ENCODE assay signal across 8 mouse cellular contexts in the genomic region with DNA sequence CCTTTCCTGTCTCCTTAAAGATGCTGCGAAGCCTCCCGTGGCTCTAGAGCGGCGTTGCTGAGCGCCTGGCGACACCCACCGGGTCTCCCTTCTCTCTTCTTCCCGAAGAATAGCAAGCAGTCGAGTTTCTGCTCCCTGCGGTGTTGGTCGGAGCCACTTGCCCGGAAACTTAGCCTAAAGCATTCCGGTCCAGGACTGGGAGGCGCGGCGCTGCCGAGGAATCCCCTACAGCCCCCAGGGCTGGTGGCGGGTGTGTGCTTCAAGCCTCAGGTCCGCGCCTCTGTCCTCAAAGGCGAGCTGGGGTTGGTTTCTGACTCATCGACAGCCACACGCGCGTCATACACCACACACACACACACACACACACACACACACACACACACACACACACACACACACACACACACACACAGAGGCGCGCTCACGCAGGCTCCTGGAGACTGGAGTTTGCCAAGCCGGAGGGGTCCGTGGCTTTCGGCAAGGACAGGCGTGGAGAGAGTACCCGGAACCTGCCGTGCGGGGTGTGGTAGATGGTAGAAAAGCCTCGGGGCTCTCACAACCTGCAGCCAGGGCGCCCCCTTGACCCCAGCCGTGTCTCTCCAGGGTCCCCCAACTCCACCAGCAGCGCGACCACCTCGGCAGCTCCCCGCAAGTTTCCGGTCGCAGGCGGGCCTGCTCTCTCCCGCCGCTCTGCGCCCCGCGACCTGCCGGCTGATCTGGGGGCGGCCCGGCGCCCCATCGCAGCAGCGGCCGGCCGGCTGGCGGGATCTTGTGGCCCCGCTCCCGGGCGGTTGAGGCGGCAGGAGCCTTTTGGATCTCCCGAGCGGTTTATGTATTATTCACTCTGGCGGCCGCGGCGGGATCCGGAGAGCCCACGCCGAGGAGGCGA.
A peak's percentile ranks its signal among the peaks of the same experiment; 100 is the strongest.
DNase-seq lines count a peak whose midpoint lies in the region; ATAC-seq and TF ChIP-seq lines count a peak whose summit lies in the region.

No protein-coding gene starts in this region.

- H3K79me2 ChIP-seq in macrophage (ENCODE audit: inconsistent target) = no peaks in the 10 kb centered on the region

- peaks cover 21% of the 10 kb centered on the region; the same call in 1 of the 2 replicates for H3K27me3 ChIP-seq in heart, embryonic 14.5 days (ENCODE audit: control insufficient read depth, insufficient read depth, low read length)

- H3K27ac ChIP-seq in heart, embryonic 14.5 days (replicated peaks in 1 of 2; ENCODE audit: control insufficient read depth in 1 of 2, insufficient read depth in 1 of 2, low read depth in 2 of 2, low read length in 2 of 2) = no peak overlapping the region
- H3K27ac ChIP-seq in layer of hippocampus, adult 2 months = peak overlapping the region; percentile 84
- no peak overlapping the region for H3K27ac ChIP-seq in macrophage

- peak; percentile 38 for DNase-seq in urinary bladder, adult 2 months (ENCODE audit: low spot score)
- no peak for DNase-seq in urinary bladder, postnatal 10 days (ENCODE audit: low spot score)
- peak in 1 of 2 experiments; percentile 32 for DNase-seq in layer of hippocampus, adult 2 months (ENCODE audit: low spot score in 2 of 2)
- peak; percentile 53 for DNase-seq in right cerebral cortex, postnatal 14 days
- no peak for DNase-seq in MN1 (ENCODE audit: low spot score)

- WGBS in heart, embryonic 14.5 days = under 1% methylated on average over 63 of the region's 73 CpGs
- WGBS in macrophage (ENCODE audit: missing documents) = under 1% methylated on average over 73 of the region's 73 CpGs

- peak overlapping the region; percentile 100 for H3K4me2 ChIP-seq in heart, embryonic 14.5 days (ENCODE audit: low read length)

- no peaks in the 10 kb centered on the region for H3K9me3 ChIP-seq in heart, embryonic 14.5 days (ENCODE audit: control insufficient read depth, low read length)

- TF ChIP-seq CTCF in layer of hippocampus, adult 2 months (conservative IDR thresholded peaks at IDR 0.05) = no peak

- peak overlapping the region; percentile 81 to 82 for H3K4me3 ChIP-seq in heart, embryonic 14.5 days (ENCODE audit: control insufficient read depth in 1 of 2, insufficient read depth in 1 of 2, low read depth in 1 of 2, low read length in 2 of 2)
- peak overlapping the region; percentile 79 for H3K4me3 ChIP-seq in layer of hippocampus, adult 2 months
- peak overlapping the region; percentile 5; the same call in 1 of the 2 replicates for H3K4me3 ChIP-seq in macrophage (ENCODE audit: inconsistent target)

- no peaks in the 10 kb centered on the region for H3K36me3 ChIP-seq in heart, embryonic 14.5 days (ENCODE audit: control insufficient read depth, insufficient read depth, low read length)
- no peaks in the 10 kb centered on the region for H3K36me3 ChIP-seq in macrophage (ENCODE audit: inconsistent target)

- peaks cover 8 to 14% of the 10 kb centered on the region in 2 experiments; a peak in 2 of 4 replicates for H3K4me1 ChIP-seq in heart, embryonic 14.5 days (ENCODE audit: control insufficient read depth in 2 of 2, insufficient read depth in 2 of 2, low read length in 2 of 2)

- peak overlapping the region; percentile 78 for H3K9ac ChIP-seq in heart, embryonic 14.5 days (ENCODE audit: low read length)

- peak; percentile 8; the same call in 1 of the 2 replicates for ATAC-seq in common myeloid progenitor, adult 5-6 weeks (replicated peaks; ENCODE audit: low read depth, poor library complexity, severe bottlenecking)
- no peak for ATAC-seq in heart, embryonic 14.5 days (ENCODE audit: insufficient number of reproducible peaks, insufficient read depth, low FRiP score, low read depth)

Comparison
In these comparisons a context has a peak if more than half of its experiments do, and no peak if none do; other contexts are left out.
1. DNase-seq: peak in urinary bladder, adult 2 months (single experiment) and right cerebral cortex, postnatal 14 days (single experiment); none in urinary bladder, postnatal 10 days (single experiment) and MN1 (single experiment).
2. H3K4me3 ChIP-seq: peak in every context shown above with its lines; median percentile 82 in heart, embryonic 14.5 days; 79 in layer of hippocampus, adult 2 months; 5 in macrophage.